Mouse (Mus musculus): ENCODE data around the gene Nek11.
A peak's percentile ranks its signal among the peaks of the same experiment; 100 is the strongest.
"Not testable (repeated sequence)": the region's sequence is repeated elsewhere in the genome, so short reads cannot be mapped to it uniquely, and the experiment has no call there.

Nek11 gene

DNA sequence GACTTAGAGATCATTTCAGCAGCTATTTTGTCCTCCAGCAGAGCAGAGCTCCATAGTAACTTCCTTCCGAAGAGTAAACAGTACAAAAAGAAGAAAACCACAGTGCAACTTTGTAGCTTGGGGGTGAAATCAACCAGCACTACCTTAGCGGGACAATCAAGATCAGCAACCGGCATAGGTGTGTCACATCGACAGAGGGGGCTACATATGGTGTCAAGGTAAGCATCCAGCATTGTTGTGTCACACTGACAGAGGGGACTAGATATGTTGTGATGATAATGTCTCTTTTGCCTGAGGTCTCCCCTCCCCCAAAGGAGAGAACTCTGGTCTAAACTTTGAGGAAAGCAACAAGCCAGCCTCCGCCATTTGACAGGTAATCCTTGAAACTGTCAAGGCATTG, 260.8 kb downstream of the Nek11 start:
- no peak for DNase-seq

DNA sequence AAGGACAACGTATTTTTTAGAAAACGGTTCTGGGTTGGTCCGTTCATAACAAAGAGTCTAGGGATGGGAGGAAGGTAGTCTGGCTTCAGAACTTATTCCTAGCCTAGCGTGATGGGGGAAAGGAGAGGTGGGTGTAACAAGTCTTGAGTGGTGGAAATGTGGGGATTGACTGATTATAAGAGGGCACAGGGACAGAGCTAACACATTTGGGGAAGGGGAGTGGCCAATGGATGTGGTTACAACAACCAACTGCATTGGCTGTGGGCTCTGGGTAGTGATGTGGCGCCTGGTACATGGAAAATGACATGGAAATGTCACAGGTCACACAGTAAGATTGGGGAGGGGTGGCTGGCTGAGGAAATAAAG, 263.3 kb downstream of the Nek11 start:
- DNase-seq = no peak

DNA sequence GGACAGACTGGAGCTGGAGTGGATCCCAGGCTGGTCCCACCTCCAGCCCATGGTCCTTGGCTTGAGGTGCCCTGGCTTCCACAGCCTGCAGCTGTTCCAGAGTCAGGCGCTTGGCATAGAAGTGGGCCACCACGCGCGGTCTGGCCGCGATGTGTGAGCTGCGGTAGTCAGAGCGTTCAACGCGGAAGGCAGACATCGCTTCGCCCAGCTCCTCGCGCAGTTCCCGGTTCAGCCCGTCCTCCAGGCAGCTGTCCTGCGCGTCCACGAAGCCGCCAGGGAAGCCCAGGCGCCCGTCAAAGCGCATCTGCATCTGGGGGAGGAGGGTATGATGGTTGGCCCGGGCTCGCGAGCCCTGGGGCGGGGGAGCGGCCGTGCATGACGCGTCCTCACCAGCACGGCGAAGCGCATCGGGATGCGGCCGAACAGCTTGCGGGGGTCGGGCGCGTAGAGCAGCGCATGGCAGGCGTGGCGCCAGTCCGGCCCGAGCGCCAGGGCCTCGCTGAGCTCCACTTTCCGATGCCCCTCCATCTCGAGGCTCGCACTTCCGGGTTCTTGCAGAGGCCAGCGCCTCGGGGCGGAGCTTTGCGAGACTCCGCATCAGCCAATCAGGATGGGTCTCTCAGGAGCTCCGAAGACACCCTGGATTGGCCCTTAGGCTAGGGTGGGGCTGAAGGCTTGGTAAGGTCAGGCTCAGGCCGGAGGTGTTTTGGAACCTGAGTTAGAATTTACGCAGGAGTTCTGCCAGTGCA, 263.9 kb downstream of the Nek11 start, which contains the start of gene Nudt16:
Nudt16 (minus strand) TSS at position 572 of the 749 bp plus-strand sequence.
- DNase-seq = peak; percentile 89 to 92

DNA sequence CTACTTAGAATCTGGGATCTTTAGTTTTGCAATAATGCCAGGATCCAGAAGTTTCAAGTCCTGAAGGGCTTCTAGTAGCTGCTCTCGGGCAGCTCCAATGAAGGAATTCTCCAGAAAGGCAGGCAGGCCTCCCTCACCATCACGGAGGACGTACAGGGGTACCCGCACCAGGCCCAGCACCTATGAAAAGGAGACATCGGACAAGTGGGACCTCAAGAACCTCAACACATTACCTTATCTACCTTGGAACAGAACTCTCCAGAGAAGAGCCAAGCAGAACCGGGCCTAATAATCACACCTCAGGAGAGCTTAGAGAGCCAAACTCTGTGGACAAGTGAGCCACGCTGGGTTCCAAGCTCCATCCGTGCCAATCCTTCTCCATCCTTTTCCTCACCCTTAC, 265.0 kb downstream of the Nek11 start:
- DNase-seq = no peak

GRCm38 (mm10) chr9:105125206-105125605, 270.1 kb downstream of the Nek11 start:
- not testable (repeated sequence) for DNase-seq

Data from cerebellum, postnatal 25 days (tissue).